Mouse (Mus musculus) erythroblast, embryonic 14.5 days (primary cell): Measurements from ENCODE around the gene Lix1l.

Experiments used
- GATA1 ChIP-seq: IDR thresholded peaks from 2 replicates; pipeline ENCODE4 v1.6.1; 2012; ENCODE audit warnings: low read length, inconsistent platforms, mixed read lengths
- TAL1 ChIP-seq: IDR thresholded peaks from 3 replicates; pipeline ENCODE4 v1.6.1; 2012; ENCODE audit warnings: low read length, inconsistent platforms, mixed read lengths

DNA sequence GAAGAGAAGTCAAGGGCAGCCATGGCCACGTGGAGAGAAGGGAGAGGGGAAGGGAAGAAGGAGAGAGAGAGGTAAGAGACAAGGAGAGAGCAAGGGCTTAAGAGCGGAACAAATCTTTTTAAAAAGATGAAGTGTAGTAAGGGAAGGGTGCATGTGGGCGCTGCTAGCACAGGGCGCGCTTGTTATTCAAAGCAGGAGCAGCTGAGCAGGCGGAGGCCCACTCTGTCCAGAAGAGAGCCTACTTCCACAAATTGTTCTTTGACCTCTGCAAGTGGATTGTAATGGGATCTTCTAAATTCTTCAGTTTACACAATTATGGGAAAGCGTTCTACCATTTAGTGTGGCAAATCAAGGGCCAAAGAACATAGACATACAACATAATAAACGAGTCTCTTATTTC lies 32.3 kb upstream of the Lix1l start:
- TF ChIP-seq GATA1 (no peak), TAL1 (no peak)
